Mouse (Mus musculus) spleen, postnatal 14 days (tissue): ENCODE data around the gene Lrch3.
"Not testable (repeated sequence)": the region's sequence is repeated elsewhere in the genome, so short reads cannot be mapped to it uniquely, and the experiment has no call there.

Source experiments
- DNase-seq, 2 experiments: peaks; one replicate each; pipeline ENCODE4 v3.0.0; 2021 to 2022; ENCODE audit warnings: low spot score in 2 of 2

The Lrch3 gene

DNA sequence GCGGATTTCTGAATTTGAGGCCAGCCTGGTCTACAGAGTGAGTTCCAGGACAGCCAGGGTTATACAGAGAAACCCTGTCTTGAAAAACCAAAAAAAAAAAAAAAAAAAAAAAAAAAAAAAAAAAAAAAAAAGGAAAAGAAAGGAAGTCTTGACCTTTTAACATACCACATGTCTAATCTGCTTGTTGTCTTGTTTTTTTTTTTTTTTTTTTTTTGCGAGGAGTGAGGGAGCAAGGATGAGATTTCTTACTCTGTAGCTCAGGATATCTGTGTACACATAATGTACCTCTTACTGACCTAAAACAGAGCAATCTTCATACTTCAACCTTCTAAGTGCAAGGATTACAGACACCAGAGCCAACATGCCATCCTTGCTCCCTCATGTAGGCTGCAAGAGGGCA, 141.0 kb downstream of the Lrch3 start:
- DNase-seq: not testable (repeated sequence)

DNA sequence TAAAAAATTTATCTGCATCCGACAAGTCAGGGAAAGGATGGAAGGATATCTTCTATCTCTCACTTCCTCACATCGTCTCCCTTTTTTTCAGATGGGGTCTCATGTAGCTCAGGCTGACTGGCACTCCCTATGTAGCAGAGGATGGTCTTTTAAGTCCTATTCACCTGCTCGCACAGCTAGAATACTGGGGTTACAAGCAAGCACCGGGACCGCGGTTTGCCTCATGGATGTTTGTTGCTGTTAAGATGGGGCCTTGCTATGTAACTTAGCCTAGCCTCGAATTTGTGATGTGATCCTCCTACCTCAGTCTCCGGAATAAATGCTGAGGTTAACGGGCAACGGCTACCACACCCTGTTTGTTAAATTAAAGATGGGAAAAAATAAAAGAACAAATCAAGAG, 141.8 kb downstream of the Lrch3 start:
- no peak for DNase-seq

- DNase-seq: peak; percentile 77 to 86
Measured at GRCm38 (mm10) chr16:33056095-33056785, 142.3 kb downstream of the Lrch3 start, which contains the start of the genes Iqcg and Rpl35a. Iqcg (minus strand) TSS chr16:33056218. Rpl35a (plus strand) TSS chr16:33056453.

GRCm38 (mm10) chr16:33056786-33057185, 142.9 kb downstream of the Lrch3 start:
- DNase-seq: no peak

- DNase-seq: no peak
Measured at GRCm38 (mm10) chr16:33058033-33058432, 144.1 kb downstream of the Lrch3 start.

DNA sequence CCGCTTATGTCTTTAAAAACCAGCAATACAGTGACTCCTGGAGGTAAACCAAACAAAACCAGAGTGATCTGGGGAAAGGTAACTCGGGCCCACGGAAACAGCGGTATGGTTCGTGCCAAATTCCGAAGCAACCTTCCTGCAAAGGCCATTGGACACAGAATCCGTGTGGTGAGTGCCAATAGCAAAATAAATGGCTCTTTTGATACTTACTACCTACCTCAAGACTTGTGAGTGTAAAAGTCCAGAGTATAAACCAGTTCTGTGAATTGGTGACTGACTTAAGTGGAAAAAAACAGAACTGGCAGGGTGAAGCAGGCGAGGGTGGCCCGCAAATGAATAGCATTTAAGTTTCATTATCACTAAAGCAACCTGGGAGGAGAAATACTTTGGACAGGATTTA, 144.8 kb downstream of the Lrch3 start:
- not testable (repeated sequence) for DNase-seq

DNA sequence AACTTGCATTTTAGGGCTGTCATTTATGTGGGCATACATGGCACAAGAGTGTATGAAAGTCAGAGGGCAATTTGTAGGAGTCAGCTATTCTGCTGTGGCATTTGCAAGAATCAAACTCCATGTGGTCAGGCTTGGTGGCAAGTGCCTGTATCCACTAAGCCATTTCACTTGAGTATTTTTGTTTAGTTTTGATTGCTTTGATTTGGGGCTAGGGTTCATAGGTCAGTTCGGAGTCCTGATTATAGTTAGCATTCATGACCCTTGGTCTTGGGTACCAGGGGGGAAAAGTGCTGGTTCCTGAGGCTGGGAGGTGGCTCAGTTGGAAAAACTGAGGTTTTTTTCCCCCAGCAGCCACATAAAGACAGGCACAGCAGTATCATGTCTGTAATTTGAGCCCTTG, 145.6 kb downstream of the Lrch3 start:
- DNase-seq: no peak

DNA sequence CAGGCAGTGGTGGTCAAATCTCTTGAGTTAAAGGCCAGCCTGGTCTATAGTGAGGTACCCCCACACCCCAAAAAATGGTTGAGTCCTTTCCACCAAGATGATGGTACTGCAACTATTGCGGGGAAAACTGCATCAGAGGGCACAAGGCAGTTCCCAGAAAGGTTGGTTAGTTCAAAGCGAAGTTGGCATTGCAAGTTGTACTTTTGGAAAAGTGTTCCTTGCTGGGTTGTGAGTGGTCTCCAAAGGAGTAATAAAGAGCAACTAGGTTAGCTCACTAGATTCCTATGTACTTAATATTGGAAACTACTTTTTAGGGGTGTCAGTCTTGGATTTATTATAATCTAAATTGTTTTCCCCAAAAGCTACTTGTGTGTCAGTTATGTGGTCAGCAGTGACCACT, 147.0 kb downstream of the Lrch3 start:
- no peak for DNase-seq

GRCm38 (mm10) chr16:33061400-33061799, 147.5 kb downstream of the Lrch3 start:
- DNase-seq: no peak

GRCm38 (mm10) chr16:33062024-33062681, 148.3 kb downstream of the Lrch3 start, which contains the start of gene Lmln:
Lmln (plus strand) TSS chr16:33062521.
- DNase-seq: peak; percentile 75 to 80

DNA sequence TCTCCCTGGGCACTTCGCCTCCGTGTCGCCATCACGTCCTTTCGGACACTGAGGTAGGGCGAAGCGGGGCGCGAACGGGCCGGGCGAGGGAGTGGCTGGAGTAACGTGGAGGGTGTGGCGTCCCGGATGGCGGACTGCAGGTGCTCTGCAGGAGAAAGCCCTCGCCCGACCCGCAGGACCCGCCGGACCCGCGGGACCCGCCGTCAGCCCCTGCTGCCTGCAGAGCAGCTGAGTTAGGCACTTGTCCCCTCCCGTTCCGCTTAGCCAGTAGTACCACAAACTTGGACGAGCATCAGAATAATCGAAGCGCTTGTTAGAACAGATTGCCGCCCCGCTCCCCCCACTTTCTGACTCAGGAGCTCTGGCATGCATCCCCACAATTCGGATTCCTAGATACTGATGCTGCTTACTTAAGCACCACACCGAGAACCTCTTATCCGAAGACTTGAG, 148.8 kb downstream of the Lrch3 start:
- DNase-seq: no peak

GRCm38 (mm10) chr16:33063267-33063666, 149.4 kb downstream of the Lrch3 start:
- no peak for DNase-seq

DNA sequence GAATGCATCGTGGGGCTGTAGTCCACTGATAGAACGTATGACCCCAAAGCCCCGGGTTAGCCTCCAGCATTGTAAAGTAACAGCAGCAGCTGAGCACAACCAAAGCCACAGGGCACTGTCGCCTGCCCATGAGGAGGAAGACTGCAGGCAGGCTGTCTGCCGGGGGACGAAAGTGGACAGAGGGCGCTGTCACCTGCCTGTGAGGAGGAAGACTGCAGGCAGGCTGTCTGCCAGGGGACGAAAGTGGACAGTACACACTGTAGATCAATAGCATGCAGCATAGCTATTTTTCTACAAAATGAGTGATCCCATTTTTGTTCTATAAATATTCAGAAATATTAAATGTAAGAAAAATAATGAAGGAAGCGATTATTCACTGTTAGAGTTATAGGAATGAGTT, 150.7 kb downstream of the Lrch3 start:
- no peak for DNase-seq
